Mouse (Mus musculus): ENCODE data around the gene Pmvk. TPM values are rescaled to one million over a fixed set of nuclear protein-coding genes. Genes with fewer than 3 reads are reported as not detected.

Pmvk gene
- polyA plus RNA-seq, 1 experiment = not detected

GRCm38 (mm10) chr3:89458372-89458964 is 4.1 kb downstream of the Pmvk start:
- Histone ChIP-seq H3K4me1 (ENCODE audit: control insufficient read depth, insufficient read depth, low read length) (peaks cover 9% of the 10 kb centered on the region; the same call in 1 of the 2 replicates), H3K4me3 (ENCODE audit: insufficient read depth, low read depth, low read length) (peak overlapping the region; percentile 80), H3K27ac (ENCODE audit: insufficient read depth, low read depth, low read length) (0 out of 2 replicates have a peak overlapping the region, but pooled peaks have one; percentile 20)
- no peak for TF ChIP-seq POLR2A (IDR thresholded peaks at IDR 0.05; ENCODE audit: insufficient read depth, low read depth, low read length)
- TF ChIP-seq CTCF (IDR thresholded peaks at IDR 0.05; ENCODE audit: insufficient read depth, low read depth, low read length) = no peak
- 34% methylated on average over 13 of the region's 13 CpGs for WGBS

GRCm38 (mm10) chr3:89458965-89459807 is 4.8 kb downstream of the Pmvk start:
- H3K4me3 ChIP-seq (ENCODE audit: insufficient read depth, low read depth, low read length) = peak overlapping the region; percentile 80
- peaks cover 9% of the 10 kb centered on the region; the same call in 1 of the 2 replicates for H3K4me1 ChIP-seq (ENCODE audit: control insufficient read depth, insufficient read depth, low read length)
- peak overlapping the region; percentile 61 for H3K27ac ChIP-seq (ENCODE audit: insufficient read depth, low read depth, low read length)
- no peak for TF ChIP-seq CTCF (IDR thresholded peaks at IDR 0.05; ENCODE audit: insufficient read depth, low read depth, low read length)
- peak; percentile 49; the same call in 1 of the 2 replicates for TF ChIP-seq POLR2A (IDR thresholded peaks at IDR 0.05; ENCODE audit: insufficient read depth, low read depth, low read length)
- under 1% methylated on average over 36 of the region's 36 CpGs for WGBS

GRCm38 (mm10) chr3:89468268-89468667 is 13.9 kb downstream of the Pmvk start:
- no peaks in the 10 kb centered on the region for H3K4me1 ChIP-seq (ENCODE audit: control insufficient read depth, insufficient read depth, low read length)
- TF ChIP-seq CTCF (IDR thresholded peaks at IDR 0.05; ENCODE audit: insufficient read depth, low read depth, low read length) = no peak
- TF ChIP-seq POLR2A (IDR thresholded peaks at IDR 0.05; ENCODE audit: insufficient read depth, low read depth, low read length) = no peak
- no peak overlapping the region for H3K4me3 ChIP-seq (ENCODE audit: insufficient read depth, low read depth, low read length)
- H3K27ac ChIP-seq (ENCODE audit: insufficient read depth, low read depth, low read length) = no peak overlapping the region
- 52% methylated on average over 4 of the region's 4 CpGs for WGBS

GRCm38 (mm10) chr3:89472280-89472679 is 17.9 kb downstream of the Pmvk start:
- no peak overlapping the region for H3K27ac ChIP-seq (ENCODE audit: insufficient read depth, low read depth, low read length)
- no peak overlapping the region for H3K4me3 ChIP-seq (ENCODE audit: insufficient read depth, low read depth, low read length)
- no peaks in the 10 kb centered on the region for H3K4me1 ChIP-seq (ENCODE audit: control insufficient read depth, insufficient read depth, low read length)
- TF ChIP-seq POLR2A (IDR thresholded peaks at IDR 0.05; ENCODE audit: insufficient read depth, low read depth, low read length) (no peak), CTCF (IDR thresholded peaks at IDR 0.05; ENCODE audit: insufficient read depth, low read depth, low read length) (no peak)
- 83% methylated on average over 7 of the region's 7 CpGs for WGBS

GRCm38 (mm10) chr3:89473838-89474237 is 19.5 kb downstream of the Pmvk start:
- H3K4me1 ChIP-seq (ENCODE audit: control insufficient read depth, insufficient read depth, low read length) = no peaks in the 10 kb centered on the region
- WGBS = 84% methylated on average over 6 of the region's 6 CpGs
- TF ChIP-seq POLR2A (IDR thresholded peaks at IDR 0.05; ENCODE audit: insufficient read depth, low read depth, low read length) (no peak), CTCF (IDR thresholded peaks at IDR 0.05; ENCODE audit: insufficient read depth, low read depth, low read length) (no peak)

GRCm38 (mm10) chr3:89479055-89479454 is 24.7 kb downstream of the Pmvk start:
- WGBS = 79% methylated on average over 6 of the region's 6 CpGs
- no peak for TF ChIP-seq POLR2A (IDR thresholded peaks at IDR 0.05; ENCODE audit: insufficient read depth, low read depth, low read length)
- TF ChIP-seq CTCF (IDR thresholded peaks at IDR 0.05; ENCODE audit: insufficient read depth, low read depth, low read length) = no peak
- Histone ChIP-seq H3K4me1 (ENCODE audit: control insufficient read depth, insufficient read depth, low read length) (no peaks in the 10 kb centered on the region), H3K27ac (ENCODE audit: insufficient read depth, low read depth, low read length) (no peak overlapping the region), H3K4me3 (ENCODE audit: insufficient read depth, low read depth, low read length) (no peak overlapping the region)

More at GRCm38 (mm10) chr3:89473838-89474237, 19.5 kb downstream of the Pmvk start:
- Histone ChIP-seq H3K27ac (ENCODE audit: insufficient read depth, low read depth, low read length) (no peak overlapping the region), H3K4me3 (ENCODE audit: insufficient read depth, low read depth, low read length) (no peak overlapping the region)

GRCm38 (mm10) chr3:89481488-89481887 is 27.1 kb downstream of the Pmvk start:
- Histone ChIP-seq H3K4me1 (ENCODE audit: control insufficient read depth, insufficient read depth, low read length) (peaks cover 5% of the 10 kb centered on the region; the same call in 1 of the 2 replicates), H3K4me3 (ENCODE audit: insufficient read depth, low read depth, low read length) (no peak overlapping the region), H3K27ac (ENCODE audit: insufficient read depth, low read depth, low read length) (no peak overlapping the region)
- no peak for TF ChIP-seq CTCF (IDR thresholded peaks at IDR 0.05; ENCODE audit: insufficient read depth, low read depth, low read length)
- WGBS = 48% methylated on average over 2 of the region's 2 CpGs

GRCm38 (mm10) chr3:89482249-89482648 is 27.9 kb downstream of the Pmvk start:
- WGBS = 87% methylated on average over 5 of the region's 5 CpGs
- Histone ChIP-seq H3K4me1 (ENCODE audit: control insufficient read depth, insufficient read depth, low read length) (peaks cover 5% of the 10 kb centered on the region; the same call in 1 of the 2 replicates), H3K4me3 (ENCODE audit: insufficient read depth, low read depth, low read length) (no peak overlapping the region), H3K27ac (ENCODE audit: insufficient read depth, low read depth, low read length) (no peak overlapping the region)
- no peak for TF ChIP-seq CTCF (IDR thresholded peaks at IDR 0.05; ENCODE audit: insufficient read depth, low read depth, low read length)
- no peak for TF ChIP-seq POLR2A (IDR thresholded peaks at IDR 0.05; ENCODE audit: insufficient read depth, low read depth, low read length)

Measured in olfactory bulb, adult 2 months (tissue).